Mouse (Mus musculus): ENCODE data around the gene Art1. TPM values are rescaled to one million over a fixed set of nuclear protein-coding genes. Genes with fewer than 3 reads are reported as not detected.
A peak's percentile ranks its signal among the peaks of the same experiment; 100 is the strongest.

The Art1 gene
- polyA plus RNA-seq, 1 experiment from 2014 or later: 0.50 TPM

DNA sequence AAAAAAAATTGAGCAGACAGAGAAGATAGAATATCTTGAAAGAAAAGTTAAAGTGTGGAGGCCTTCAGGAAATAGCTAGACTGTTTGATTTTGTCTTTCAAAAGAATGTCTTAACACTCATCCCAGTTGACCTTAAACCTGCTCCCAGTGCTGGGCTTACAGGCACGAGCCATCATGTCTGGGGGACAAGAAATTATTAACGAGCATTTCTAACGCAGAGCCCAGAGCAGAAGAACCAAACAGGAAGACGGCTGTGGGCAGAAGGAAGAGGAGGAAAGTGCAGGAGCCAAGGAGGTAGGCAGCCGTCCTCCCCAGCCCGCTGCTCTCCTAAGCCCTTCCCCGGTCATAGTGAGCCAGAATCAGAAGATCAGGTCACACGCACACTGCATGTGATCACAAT, 21.2 kb upstream of the Art1 start:
- Histone ChIP-seq H3K4me1 (ENCODE audit: control insufficient read depth, insufficient read depth, low read length) (no peaks in the 10 kb centered on the region), H3K27ac (ENCODE audit: low read depth, low read length) (no peak overlapping the region), H3K4me2 (ENCODE audit: low read depth, low read length) (no peak overlapping the region), H3K27me3 (ENCODE audit: control insufficient read depth, insufficient read depth, low read length) (no peaks in the 10 kb centered on the region), H3K4me3 (ENCODE audit: low read depth, low read length) (no peak overlapping the region), H3K9me3 (ENCODE audit: control insufficient read depth, low read length) (no peaks in the 10 kb centered on the region), H3K9ac (replicated peaks; ENCODE audit: low read depth, low read length) (no peak overlapping the region), H3K36me3 (ENCODE audit: control insufficient read depth, insufficient read depth, low read length) (peaks cover 57% of the 10 kb centered on the region)
- 99% methylated on average over 8 of the region's 8 CpGs for WGBS
- no peak for ATAC-seq (ENCODE audit: low read depth)

DNA sequence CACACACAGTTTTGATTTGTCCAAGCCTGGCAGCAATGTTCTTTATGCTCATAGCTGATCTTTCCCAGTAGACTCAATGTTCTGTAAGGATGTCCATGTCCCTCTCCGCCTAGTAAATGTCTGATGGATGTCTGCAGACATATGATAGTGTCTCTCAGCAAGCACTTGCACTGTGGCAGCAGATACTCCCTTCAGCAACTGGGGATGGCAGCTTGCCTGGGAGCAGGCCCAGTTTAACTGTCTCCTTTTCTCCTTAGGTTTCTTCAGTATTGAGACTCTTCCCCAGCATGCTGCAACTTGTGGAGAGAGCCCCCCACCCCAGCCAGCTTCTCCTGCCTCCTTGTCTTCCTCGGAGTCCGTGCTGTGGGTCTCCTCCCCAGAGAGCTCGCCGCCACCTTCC, 19.8 kb upstream of the Art1 start:
- Histone ChIP-seq H3K4me2 (ENCODE audit: low read depth, low read length) (no peak overlapping the region), H3K27ac (ENCODE audit: low read depth, low read length) (no peak overlapping the region), H3K36me3 (ENCODE audit: control insufficient read depth, insufficient read depth, low read length) (peaks cover 52% of the 10 kb centered on the region), H3K4me1 (ENCODE audit: control insufficient read depth, insufficient read depth, low read length) (no peaks in the 10 kb centered on the region), H3K9me3 (ENCODE audit: control insufficient read depth, low read length) (no peaks in the 10 kb centered on the region), H3K4me3 (ENCODE audit: low read depth, low read length) (no peak overlapping the region), H3K27me3 (ENCODE audit: control insufficient read depth, insufficient read depth, low read length) (no peaks in the 10 kb centered on the region), H3K9ac (replicated peaks; ENCODE audit: low read depth, low read length) (no peak overlapping the region)
- no peak for ATAC-seq (ENCODE audit: low read depth)
- WGBS: 96% methylated on average over 5 of the region's 5 CpGs

- ATAC-seq (ENCODE audit: low read depth): no peak
- WGBS: 83% methylated on average over 5 of the region's 5 CpGs
- Histone ChIP-seq H3K27ac (ENCODE audit: low read depth, low read length) (no peak within 1 kb of the TSS), H3K9me3 (ENCODE audit: control insufficient read depth, low read length) (no peaks in the 10 kb centered on the region), H3K4me1 (ENCODE audit: control insufficient read depth, insufficient read depth, low read length) (no peaks in the 10 kb centered on the region), H3K36me3 (ENCODE audit: control insufficient read depth, insufficient read depth, low read length) (peaks cover 47% of the 10 kb centered on the region), H3K4me2 (ENCODE audit: low read depth, low read length) (no peak within 1 kb of the TSS), H3K9ac (replicated peaks; ENCODE audit: low read depth, low read length) (no peak within 1 kb of the TSS), H3K27me3 (ENCODE audit: control insufficient read depth, insufficient read depth, low read length) (no peaks in the 10 kb centered on the region), H3K4me3 (ENCODE audit: low read depth, low read length) (no peak within 1 kb of the TSS)
These were observed 18.7 kb upstream of the Art1 start, which contains the start of gene Trpc2 for GRCm38 (mm10) chr7:102082816-102083215. Trpc2 (plus strand) TSS chr7:102083116.

DNA sequence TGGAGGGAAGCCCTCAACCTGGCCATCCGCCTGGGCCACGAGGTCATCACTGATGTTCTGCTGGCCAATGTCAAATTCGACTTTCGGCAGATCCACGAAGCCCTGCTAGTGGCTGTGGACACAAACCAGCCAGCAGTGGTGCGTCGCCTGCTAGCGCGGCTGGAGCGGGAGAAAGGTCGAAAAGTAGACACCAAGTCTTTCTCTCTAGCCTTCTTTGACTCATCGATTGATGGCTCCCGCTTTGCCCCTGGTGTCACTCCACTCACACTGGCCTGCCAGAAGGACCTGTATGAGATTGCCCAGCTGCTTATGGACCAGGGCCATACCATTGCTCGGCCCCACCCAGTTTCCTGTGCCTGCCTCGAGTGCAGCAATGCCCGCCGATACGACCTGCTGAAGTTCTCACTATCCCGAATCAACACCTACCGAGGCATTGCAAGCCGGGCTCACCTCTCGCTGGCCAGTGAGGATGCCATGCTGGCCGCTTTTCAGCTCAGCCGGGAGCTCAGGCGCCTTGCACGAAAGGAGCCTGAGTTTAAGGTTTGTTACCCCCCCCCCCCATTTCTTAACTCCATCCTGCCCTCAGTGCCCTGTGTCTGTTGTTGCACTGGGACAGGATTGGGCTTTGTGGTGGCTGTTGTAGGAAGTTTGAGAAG, 17.4 kb upstream of the Art1 start:
- peaks cover 41% of the 10 kb centered on the region for H3K36me3 ChIP-seq (ENCODE audit: control insufficient read depth, insufficient read depth, low read length)
- 93% methylated on average over 26 of the region's 26 CpGs for WGBS

GRCm38 (mm10) chr7:102087336-102087735, 14.2 kb upstream of the Art1 start:
- no peak for ATAC-seq (ENCODE audit: low read depth)
- H3K4me1 ChIP-seq (ENCODE audit: control insufficient read depth, insufficient read depth, low read length): no peaks in the 10 kb centered on the region
- 94% methylated on average over 4 of the region's 4 CpGs for WGBS

More for the DNA sequence above, 17.4 kb upstream of the Art1 start:
- Histone ChIP-seq H3K4me1 (ENCODE audit: control insufficient read depth, insufficient read depth, low read length) (no peaks in the 10 kb centered on the region), H3K27me3 (ENCODE audit: control insufficient read depth, insufficient read depth, low read length) (no peaks in the 10 kb centered on the region), H3K9ac (replicated peaks; ENCODE audit: low read depth, low read length) (no peak overlapping the region), H3K27ac (ENCODE audit: low read depth, low read length) (no peak overlapping the region), H3K9me3 (ENCODE audit: control insufficient read depth, low read length) (no peaks in the 10 kb centered on the region), H3K4me2 (ENCODE audit: low read depth, low read length) (no peak overlapping the region), H3K4me3 (ENCODE audit: low read depth, low read length) (no peak overlapping the region)
- ATAC-seq (ENCODE audit: low read depth): no peak

GRCm38 (mm10) chr7:102099760-102100661, 1.5 kb upstream of the Art1 start:
- no peak overlapping the region for H3K9ac ChIP-seq (replicated peaks; ENCODE audit: low read depth, low read length)
- WGBS: 2% methylated on average over 30 of the region's 30 CpGs
- peak; percentile 52 for ATAC-seq (ENCODE audit: low read depth)
- H3K27ac ChIP-seq (ENCODE audit: low read depth, low read length): no peak overlapping the region
- no peaks in the 10 kb centered on the region for H3K27me3 ChIP-seq (ENCODE audit: control insufficient read depth, insufficient read depth, low read length)
- no peaks in the 10 kb centered on the region for H3K9me3 ChIP-seq (ENCODE audit: control insufficient read depth, low read length)
- no peaks in the 10 kb centered on the region for H3K36me3 ChIP-seq (ENCODE audit: control insufficient read depth, insufficient read depth, low read length)
- H3K4me2 ChIP-seq (ENCODE audit: low read depth, low read length): peak overlapping the region; percentile 42
- H3K4me1 ChIP-seq (ENCODE audit: control insufficient read depth, insufficient read depth, low read length): peaks cover 4% of the 10 kb centered on the region; the same call in 1 of the 2 replicates
- no peak overlapping the region for H3K4me3 ChIP-seq (ENCODE audit: low read depth, low read length)

More at GRCm38 (mm10) chr7:102087336-102087735, 14.2 kb upstream of the Art1 start:
- no peak overlapping the region for H3K27ac ChIP-seq (ENCODE audit: low read depth, low read length)
- H3K9ac ChIP-seq (replicated peaks; ENCODE audit: low read depth, low read length): no peak overlapping the region
- peaks cover 21% of the 10 kb centered on the region for H3K36me3 ChIP-seq (ENCODE audit: control insufficient read depth, insufficient read depth, low read length)
- H3K9me3 ChIP-seq (ENCODE audit: control insufficient read depth, low read length): no peaks in the 10 kb centered on the region
- no peak overlapping the region for H3K4me3 ChIP-seq (ENCODE audit: low read depth, low read length)
- no peak overlapping the region for H3K4me2 ChIP-seq (ENCODE audit: low read depth, low read length)
- no peaks in the 10 kb centered on the region for H3K27me3 ChIP-seq (ENCODE audit: control insufficient read depth, insufficient read depth, low read length)

DNA sequence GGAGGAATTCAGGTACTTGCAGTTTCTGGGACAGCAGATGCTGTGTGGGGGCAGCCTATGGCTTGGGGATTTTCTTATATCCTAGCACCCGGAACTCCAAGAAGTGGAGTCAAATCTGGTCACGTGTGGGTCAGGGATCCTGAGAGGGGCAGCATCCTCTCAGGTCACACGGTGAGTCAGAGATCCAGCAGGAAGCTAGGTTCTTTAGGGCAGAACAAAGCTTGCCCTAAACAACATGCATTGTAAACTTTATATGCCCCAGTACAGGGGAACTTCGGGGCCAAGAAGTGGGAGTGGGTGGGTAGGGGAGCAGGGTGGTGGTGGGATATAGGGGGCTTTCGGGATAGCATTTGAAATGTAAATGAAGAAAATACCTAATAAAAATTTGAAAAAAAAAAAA, 675 bp upstream of the Art1 start:
- Histone ChIP-seq H3K9me3 (ENCODE audit: control insufficient read depth, low read length) (no peaks in the 10 kb centered on the region), H3K27ac (ENCODE audit: low read depth, low read length) (no peak overlapping the region), H3K4me3 (ENCODE audit: low read depth, low read length) (no peak overlapping the region), H3K9ac (replicated peaks; ENCODE audit: low read depth, low read length) (no peak overlapping the region), H3K4me1 (ENCODE audit: control insufficient read depth, insufficient read depth, low read length) (peaks cover 4% of the 10 kb centered on the region; the same call in 1 of the 2 replicates), H3K27me3 (ENCODE audit: control insufficient read depth, insufficient read depth, low read length) (no peaks in the 10 kb centered on the region), H3K4me2 (ENCODE audit: low read depth, low read length) (no peak overlapping the region), H3K36me3 (ENCODE audit: control insufficient read depth, insufficient read depth, low read length) (no peaks in the 10 kb centered on the region)
- 29% methylated on average over 5 of the region's 5 CpGs for WGBS
- no peak for ATAC-seq (ENCODE audit: low read depth)

GRCm38 (mm10) chr7:102102241-102102640, 698 bp downstream of the Art1 start:
- no peak overlapping the region for H3K27ac ChIP-seq (ENCODE audit: low read depth, low read length)
- no peak for ATAC-seq (ENCODE audit: low read depth)
- H3K36me3 ChIP-seq (ENCODE audit: control insufficient read depth, insufficient read depth, low read length): no peaks in the 10 kb centered on the region
- 36% methylated on average over 8 of the region's 8 CpGs for WGBS
- no peak overlapping the region for H3K9ac ChIP-seq (replicated peaks; ENCODE audit: low read depth, low read length)
- peaks cover 4% of the 10 kb centered on the region; the same call in 1 of the 2 replicates for H3K4me1 ChIP-seq (ENCODE audit: control insufficient read depth, insufficient read depth, low read length)
- H3K9me3 ChIP-seq (ENCODE audit: control insufficient read depth, low read length): no peaks in the 10 kb centered on the region
- no peak overlapping the region for H3K4me3 ChIP-seq (ENCODE audit: low read depth, low read length)
- no peaks in the 10 kb centered on the region for H3K27me3 ChIP-seq (ENCODE audit: control insufficient read depth, insufficient read depth, low read length)
- no peak overlapping the region for H3K4me2 ChIP-seq (ENCODE audit: low read depth, low read length)

DNA sequence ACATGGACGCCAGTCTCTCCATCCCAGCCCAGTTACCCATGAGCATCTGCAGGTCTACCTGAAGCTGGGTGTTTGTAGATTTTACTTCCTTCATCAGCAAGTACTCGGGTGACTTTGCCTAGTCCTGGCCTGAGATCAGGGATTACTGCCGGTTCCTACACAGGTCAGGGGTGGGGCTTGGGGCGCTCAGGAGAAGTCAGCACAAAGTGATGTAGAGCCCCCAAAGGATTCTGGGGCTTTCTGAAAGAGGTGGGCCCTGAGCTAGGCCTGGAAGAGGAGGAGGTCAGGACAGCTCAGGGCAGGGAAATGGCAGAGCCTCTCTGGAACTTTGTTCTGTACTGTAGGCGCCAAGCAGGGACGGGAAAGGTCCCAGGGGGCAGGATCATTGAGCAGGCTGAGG, 1.2 kb downstream of the Art1 start:
- 52% methylated on average over 6 of the region's 6 CpGs for WGBS
- Histone ChIP-seq H3K4me2 (ENCODE audit: low read depth, low read length) (no peak overlapping the region), H3K27ac (ENCODE audit: low read depth, low read length) (no peak overlapping the region), H3K9ac (replicated peaks; ENCODE audit: low read depth, low read length) (no peak overlapping the region), H3K36me3 (ENCODE audit: control insufficient read depth, insufficient read depth, low read length) (no peaks in the 10 kb centered on the region), H3K4me3 (ENCODE audit: low read depth, low read length) (no peak overlapping the region), H3K4me1 (ENCODE audit: control insufficient read depth, insufficient read depth, low read length) (peaks cover 4% of the 10 kb centered on the region; the same call in 1 of the 2 replicates), H3K27me3 (ENCODE audit: control insufficient read depth, insufficient read depth, low read length) (no peaks in the 10 kb centered on the region), H3K9me3 (ENCODE audit: control insufficient read depth, low read length) (no peaks in the 10 kb centered on the region)
- peak; percentile 32; the same call in 1 of the 2 replicates for ATAC-seq (ENCODE audit: low read depth)
